Mouse (Mus musculus) cerebellum, adult 8-10 months (tissue): ENCODE measurements around the gene Rasal3.
A peak's percentile ranks its signal among the peaks of the same experiment; 100 is the strongest.

Experiments used
- DNase-seq: peaks from one replicate; pipeline ENCODE4 v3.0.0; 2022

The Rasal3 gene

DNA sequence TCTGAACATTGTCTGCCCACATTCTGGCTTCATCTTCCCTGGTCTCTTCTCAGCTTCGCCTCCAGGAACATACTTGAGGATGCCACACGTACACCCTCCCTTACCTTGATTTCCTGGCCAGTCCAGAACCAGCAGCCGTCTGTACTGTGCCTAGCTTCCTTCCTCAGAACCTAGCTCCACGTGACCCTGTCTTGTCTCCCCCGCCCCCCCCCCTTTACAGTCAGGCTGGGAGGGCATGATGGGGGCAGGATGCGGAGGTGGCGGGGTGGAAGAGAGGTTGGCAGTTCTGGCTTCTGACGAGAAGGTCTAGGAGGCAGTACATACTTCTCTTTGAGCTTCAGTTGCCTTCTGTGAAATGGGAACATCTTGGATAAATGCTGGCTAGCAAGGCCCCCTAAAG, at the start of gene Rasal3:
Gene Rasal3 (minus strand): TSS at position 167 of the 400 bp plus-strand sequence.
- no peak for DNase-seq

DNA sequence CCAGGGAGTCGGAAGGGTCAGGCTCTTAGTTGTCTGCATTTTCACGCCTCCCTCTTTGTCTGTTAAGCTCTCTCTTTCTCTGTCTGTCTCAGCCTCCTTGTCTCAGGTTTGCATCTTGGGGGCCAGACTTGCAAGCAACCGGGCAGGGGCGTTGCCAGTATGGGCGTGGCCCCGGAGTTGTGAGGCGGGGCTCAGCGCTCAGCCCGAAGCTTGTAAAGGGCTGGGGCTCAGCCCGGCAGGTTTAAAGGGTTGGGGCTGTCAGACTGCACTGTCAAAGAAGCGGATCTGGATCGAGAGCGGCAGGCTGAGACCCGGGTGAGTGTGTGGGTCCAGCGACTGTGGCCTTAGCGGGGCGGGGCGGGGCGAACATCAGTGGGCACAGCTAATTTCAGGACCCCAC, 49.1 kb upstream of the Rasal3 start, which contains the start of gene Cyp4f39:
Gene Cyp4f39 (plus strand): TSS at position 242 of the 400 bp plus-strand sequence.
- no peak for DNase-seq

DNA sequence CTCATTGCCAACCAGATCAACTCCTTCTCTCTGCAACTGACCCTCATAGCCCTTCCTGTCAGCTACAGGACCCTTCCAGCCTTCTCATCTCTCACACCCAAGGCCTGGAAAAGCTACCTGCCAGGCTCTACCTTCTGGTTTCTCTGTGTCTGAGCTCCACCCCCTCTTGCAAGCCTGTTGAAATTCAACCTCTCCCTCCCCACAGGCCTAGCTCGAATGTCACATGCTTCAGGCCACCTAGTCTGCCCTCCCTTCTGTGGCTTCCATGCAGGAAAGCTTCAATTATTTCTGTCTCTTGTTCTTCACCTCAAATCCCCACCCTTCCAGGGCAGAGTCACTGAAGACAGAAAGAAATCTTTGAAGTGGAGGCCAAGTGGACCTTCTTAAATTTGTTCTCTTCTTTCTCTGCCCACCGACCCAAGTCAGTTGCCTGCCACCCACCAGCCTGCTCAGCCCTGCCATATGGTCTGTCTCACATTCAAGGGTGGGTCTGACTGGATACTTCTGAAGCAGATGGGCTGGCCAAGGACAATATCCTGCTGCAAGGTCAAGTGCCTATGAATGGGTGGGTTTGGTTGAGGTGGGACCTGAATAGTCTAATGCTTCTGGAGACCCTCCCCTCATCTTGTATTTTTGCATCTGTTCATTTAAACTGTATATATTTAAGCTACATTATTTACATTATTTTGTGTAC, 47.6 kb upstream of the Rasal3 start:
- no peak for DNase-seq

DNA sequence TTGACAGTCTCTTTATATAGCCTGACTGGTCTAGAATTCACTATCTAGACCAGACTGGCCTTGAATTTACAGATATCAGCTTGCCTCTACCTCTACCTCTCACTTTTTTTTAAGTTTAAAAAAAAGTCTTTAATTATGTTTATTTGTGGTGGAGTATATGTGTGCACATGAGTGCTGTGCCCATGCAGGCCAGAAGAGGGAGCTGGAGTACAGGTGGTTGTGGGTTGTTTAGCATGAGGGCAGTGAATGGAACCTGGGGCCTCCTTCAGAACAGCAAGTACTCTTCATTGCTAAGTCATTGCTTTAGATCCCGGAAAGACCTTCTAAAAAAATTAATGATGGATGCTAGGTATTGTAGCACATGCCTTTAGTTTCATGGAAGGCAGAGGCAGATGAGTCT, 45.7 kb upstream of the Rasal3 start:
- no peak for DNase-seq

DNA sequence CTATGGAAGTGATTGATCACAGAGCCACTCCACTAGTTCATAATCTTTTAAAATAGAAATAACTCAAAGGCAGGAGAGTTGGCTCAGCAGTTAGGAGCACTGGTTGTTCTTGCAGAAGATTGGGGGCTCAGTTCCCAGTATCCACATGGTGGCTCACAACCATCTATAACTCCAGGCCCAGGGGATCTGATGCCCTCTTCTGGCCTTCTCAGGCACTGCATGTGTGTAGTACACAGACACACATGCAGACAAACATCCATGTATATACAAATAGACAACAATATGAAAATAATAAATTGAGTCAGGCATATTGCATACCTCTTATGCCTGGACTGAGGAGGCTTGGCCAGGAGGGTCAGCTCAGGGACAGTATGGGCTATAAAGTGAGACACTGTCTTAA, 43.8 kb upstream of the Rasal3 start:
- no peak for DNase-seq

DNA sequence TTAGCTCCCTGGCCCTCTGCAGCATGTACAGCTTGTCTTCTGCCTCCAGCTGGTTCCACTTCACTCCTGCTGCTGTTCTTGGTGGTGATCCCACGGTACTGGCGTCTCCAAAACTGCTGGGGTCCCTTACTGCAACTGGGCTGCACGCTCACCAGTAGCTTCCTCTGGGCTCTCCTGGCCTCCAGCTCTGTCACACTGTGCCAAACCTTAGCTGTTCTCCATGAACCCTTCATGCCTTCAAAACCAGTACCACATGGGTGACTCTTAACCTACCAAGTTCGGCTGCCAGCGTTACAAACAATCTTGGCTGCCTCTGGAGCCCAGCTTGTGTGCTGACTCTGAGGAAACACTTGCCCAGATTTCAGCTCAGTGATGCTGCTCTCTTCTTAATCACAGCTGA, 41.6 kb upstream of the Rasal3 start:
- no peak for DNase-seq

DNA sequence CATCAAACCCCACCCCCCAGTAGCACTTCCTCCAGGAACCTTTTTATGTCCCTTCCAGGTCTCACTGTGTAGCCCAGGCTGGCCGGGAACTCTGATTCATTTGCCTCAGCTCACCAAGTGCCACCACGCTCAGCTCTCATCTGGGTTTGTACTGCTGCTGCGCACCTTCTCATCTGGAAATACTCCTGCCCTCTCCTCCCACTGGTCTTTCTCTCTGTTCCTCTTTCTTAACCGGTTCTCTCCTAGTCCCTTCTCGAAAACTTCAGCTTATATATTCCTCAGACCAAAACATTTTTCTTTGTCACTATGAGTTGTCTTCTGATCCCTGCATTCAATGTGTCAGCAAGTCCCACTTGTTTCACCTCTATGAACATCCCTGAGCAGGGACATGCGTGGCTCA, 39.9 kb upstream of the Rasal3 start:
- no peak for DNase-seq

DNA sequence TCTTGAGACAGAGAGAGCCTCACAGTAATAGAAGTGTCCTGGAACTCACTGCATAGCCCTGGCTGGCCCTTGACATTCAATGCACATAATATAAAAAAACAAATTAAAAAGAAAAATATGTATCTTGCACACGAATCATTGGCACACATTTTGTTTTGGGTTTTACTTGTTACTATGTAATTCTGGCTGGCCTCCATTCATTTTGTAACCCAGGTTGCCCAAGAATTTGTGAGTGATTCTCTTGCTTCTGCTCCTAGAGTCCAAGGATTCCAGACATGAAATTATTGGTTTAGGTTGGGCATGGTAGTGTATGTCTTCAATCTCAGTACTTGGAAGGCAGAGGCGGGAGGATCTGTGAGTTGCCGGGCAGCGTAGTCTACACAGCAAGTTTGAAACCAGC, 33.7 kb upstream of the Rasal3 start:
- no peak for DNase-seq

DNA sequence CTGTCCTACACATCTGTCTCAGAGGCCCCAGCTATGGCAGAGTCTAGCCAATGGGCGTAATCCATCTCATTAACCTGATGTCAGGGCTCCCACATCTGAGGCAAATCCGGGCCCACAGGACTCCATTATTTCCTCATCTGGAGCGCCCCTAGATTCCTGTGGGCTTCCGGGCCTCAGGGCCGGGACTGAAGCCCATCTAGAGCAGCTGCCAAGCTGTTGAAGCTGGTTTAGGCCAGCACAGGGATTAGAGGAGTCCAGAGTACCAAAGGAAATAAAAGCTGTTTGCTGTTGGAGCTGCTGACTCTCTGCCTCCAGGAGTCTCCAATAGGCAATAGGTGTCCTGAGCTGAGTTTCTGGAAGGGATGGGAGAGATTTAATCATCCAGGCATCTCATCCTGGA, 31.8 kb upstream of the Rasal3 start:
- no peak for DNase-seq

DNA sequence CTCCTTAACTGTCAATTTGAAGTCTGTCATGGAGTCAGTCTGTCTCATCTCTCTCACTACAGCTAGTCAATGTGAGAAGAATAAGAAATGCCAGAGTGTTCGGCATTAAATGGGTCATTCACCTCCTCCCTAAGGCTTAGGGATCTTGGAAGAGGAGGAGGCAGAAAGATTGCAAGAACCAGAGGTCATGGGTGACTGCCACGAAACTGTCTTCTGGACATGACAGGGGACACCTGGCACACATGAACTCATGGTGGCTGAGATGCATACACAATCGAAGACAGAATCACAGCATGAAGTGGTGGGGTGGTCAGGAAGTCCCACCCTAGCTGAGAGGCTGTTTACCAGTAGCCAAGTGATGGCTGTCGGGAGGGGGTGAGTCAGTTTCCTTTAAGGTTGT, 30.9 kb upstream of the Rasal3 start:
- no peak for DNase-seq

DNA sequence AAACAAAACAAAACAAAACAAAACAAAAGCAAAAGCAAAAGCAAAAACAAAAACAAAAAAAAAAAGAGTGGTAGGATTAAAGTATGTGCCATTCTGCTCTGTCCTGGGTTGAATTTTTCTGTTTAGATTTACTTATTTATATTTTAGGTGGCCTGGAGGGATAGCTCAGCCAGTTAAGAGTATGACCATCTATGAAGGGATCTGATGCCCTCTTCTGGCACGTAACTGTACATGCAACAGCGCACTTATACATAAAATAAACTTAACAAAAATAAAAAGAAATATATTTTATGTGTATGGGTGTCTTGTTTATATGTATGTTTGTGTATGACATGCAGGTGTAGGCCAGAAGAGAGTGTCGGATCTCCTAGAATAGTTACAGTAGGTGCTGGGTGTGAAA, 28.6 kb upstream of the Rasal3 start:
- no peak for DNase-seq

DNA sequence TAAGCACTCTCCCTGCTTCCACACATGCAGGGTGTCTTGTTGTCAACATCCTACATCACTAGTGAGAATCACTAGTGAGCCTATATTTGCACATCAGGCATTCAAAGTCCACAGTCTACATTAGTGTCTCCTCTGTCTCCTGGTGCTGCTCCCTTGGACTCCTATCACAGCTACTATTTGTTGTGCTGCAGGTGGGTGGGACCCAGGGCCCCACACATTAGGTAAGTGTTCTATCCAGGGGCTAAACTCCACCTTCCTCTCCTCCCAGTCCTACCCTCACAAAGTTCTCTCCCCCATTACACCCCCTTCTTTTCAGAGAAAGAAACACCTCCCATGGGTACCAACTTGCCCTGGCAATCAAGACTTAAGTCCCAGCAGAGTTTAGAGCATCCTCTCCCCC, 23.2 kb upstream of the Rasal3 start:
- no peak for DNase-seq

DNA sequence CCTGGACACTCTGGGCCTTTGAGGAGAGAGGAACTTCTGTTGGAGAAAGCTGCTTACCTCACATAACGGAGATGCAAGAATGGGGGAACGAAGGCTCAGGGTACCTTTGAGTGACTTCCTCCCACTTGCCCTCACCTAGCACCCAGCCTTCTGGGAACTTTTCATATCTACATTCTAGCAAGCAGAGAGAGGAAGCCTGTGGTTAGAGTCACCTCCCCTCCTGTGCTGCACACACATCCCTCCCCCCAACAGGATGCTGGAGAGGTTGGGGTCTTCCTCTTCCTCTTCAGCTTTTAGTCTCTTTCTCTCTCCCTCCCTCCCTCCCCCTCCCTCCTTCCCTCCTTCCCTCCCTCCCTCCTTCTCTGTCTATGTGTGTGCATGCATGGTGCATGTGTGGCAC, 20.7 kb upstream of the Rasal3 start, which contains the start of gene Pglyrp2:
Gene Pglyrp2 (minus strand): TSS at position 134 of the 400 bp plus-strand sequence.
- DNase-seq: no peak

DNA sequence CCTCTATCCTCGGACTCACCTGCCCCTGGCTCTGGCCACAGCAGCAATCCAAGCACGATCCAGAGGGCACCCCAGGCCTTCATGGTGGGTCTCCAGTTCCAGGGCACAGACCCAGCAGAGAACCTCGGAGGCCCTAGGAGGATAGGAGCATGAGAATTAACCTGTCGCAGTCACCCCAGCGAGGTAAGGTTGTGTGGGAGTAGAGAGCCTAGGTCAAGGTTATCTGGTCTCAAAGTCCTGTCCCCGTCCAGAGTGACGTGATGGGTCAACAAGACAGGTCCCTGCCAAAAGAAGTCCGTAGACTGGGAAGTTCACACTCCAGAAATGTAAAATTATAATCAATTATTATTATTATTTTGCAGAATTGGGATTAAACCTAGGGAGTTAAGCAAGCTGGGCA, 17.4 kb upstream of the Rasal3 start:
- no peak for DNase-seq

DNA sequence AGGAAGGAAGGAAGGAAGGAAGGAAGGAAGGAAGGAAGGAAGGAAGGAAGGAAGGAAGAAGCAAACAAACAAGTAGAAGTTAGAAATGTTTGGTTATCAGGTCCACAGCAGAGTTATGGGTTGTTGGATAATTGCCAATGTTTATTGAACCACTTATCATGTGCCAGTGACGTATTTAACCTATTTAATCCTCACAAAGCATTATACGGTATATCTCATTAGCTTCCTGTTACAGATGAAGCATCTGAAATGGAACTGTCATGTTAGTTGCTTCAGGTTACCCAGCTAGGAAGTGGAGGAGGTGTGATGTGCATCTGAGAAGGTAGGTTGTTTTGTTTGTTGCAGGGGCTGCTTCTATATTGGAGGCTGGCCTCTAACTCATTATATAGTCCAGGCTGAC, 16.6 kb upstream of the Rasal3 start:
- DNase-seq: no peak

DNA sequence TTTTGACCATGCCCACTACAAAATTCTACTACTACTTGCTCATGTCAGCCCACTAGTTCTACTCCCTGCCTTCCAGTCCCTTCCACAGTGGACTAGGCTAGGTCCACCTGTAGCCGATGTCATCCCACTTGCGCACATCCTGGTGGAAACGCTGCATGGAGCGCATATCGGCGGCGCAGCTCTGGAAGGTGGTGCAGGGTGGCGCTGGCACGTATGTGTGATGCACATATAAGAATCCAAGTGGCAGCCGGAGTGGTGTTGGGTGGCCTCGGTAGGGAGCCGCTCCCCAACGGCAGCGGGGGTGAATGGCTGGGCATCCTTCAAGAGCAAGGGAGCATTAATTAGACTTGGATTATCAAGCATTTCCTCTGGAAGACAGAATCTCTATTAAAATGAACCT, 13.4 kb upstream of the Rasal3 start:
- no peak for DNase-seq

DNA sequence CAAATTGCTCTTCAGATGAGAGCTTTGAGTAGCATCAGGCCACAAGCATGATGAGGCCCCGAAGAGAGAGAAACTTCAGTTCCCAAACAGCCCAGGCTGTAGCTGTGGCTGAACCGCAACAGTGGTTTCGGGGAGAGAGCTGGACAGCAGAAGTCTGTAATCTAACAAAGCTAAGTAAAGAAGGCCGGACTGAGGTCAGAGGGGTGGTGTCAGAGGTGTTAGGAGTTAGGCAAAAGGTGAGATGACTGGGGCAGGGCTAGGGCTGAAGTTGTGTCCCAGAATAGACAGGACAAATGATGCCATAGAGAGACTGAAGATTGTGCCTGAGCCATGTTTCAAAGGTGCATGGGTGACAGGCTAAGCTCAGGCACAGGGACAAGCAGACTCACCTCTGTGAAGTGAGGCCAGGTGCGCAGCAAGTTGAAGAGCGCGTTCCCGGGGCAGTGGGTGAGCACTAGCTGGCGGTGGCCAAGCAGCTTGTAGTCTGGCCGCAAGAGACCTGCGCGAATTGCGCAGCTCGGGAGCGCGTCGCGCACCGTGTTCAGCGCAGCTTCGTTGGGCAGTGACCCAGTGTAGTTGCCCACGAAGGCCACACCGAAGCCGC, 12.1 kb upstream of the Rasal3 start:
- no peak for DNase-seq

DNA sequence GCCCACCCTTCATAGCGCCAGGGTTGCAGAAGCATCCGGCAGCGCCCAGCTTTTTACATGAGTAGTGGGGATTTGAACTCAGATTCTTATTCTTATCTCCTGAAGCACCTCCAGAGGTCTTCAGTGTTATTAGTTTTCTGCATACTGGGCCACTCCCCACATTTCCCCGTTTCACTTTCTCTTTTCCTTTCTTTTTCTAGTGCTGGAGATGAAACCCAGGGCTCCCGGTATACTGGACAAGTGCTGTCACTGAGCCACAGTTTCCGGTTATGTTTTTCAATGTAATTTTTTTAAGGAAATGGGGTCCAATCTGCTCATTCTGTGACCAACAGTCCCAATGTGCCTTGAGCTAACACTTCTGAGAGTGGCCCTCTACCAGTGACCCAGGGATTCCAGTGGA, 8.5 kb upstream of the Rasal3 start:
- no peak for DNase-seq

DNA sequence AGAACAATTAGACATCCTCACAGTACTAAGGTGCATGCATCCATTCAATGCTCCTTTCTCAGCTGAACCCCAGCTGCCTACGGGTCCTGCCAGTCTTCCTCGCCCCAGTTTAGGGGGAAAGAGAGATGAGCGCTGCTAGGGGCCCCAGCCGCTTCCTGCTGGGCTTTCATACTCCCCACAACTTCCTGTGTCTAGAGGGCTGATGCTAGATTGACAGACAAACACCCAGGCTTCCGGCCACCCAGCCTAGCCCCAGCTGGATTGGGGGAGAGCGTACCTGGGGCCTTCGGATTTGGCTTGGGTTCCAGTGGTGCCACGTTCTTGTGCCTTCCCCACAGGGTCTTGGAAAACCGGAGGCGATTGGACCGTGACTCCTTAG, 615 bp downstream of the Rasal3 start:
- DNase-seq: no peak

DNA sequence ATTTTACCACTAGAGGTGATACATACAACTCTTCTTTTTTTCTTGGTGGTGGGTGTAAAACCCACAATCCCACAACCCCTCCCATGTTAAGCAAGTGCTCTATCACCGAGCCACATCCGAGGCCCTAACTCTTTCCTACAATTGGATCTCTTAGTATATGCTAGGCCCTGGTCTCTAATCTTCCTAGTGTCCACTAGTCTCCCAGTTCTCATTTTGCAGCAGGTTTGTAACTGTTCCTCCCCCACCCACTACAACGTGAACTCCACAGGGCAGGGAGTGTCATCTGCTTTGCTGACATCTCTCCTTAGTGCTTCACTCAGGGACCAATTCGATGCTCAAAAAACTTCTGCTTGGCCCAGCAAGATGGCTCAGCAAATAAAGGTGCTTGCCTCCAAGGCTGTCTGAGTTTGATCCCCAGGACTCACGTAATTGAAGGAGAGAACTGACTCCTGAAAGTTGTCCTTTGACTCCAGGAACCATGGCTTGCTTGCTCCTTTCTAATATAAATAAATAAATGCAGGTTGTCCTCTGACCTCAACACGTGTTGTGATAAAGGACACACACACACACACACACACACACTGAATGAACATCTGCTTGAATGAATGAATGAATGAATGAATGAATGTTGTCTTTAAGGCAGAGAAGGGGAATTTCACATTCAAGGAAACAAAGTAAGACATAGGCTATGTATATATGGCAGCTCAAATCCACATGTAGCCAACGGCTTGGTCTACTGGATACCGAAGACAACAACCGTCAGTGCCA, 1.2 kb downstream of the Rasal3 start:
- DNase-seq: no peak

DNA sequence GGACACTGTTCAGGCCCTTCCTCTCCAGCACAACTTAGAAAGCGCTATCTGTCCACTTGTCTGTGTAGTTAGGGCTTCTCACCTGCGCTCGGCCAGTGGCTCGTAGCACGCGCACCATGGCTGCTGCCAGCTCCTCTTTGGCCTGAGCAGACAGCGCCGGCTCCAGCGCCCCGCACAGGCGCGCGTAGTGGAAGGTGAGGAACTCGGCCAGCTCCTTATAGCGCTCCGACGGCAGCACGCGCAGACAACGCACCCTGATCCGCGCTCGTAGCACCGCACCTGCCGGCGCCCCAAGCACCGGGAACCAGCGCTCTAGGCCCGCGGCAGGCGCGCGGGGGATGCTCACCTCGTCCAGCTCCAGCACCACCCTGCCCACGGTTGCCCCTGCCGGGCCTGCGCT, 7.1 kb downstream of the Rasal3 start:
- DNase-seq: no peak

DNA sequence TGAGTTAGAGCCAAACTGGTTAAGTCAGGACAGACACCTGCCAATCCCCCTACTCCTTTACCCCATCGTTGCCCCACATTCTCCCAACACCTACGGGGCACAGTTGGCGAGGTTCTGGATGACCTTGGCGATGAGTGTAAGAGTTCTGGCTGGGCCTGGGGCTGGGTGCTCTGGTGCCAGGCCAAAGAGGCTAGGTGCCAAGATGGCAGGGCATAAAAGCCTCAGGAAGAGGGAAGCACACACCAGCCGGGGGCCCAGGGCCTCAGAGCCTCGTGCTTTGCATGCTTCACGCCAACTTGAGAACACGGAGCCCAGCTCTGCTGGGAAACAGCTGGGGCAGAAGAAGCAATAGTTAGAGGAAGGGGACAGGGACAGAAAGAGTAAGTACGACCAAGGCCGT, 9.4 kb downstream of the Rasal3 start:
- no peak for DNase-seq

DNA sequence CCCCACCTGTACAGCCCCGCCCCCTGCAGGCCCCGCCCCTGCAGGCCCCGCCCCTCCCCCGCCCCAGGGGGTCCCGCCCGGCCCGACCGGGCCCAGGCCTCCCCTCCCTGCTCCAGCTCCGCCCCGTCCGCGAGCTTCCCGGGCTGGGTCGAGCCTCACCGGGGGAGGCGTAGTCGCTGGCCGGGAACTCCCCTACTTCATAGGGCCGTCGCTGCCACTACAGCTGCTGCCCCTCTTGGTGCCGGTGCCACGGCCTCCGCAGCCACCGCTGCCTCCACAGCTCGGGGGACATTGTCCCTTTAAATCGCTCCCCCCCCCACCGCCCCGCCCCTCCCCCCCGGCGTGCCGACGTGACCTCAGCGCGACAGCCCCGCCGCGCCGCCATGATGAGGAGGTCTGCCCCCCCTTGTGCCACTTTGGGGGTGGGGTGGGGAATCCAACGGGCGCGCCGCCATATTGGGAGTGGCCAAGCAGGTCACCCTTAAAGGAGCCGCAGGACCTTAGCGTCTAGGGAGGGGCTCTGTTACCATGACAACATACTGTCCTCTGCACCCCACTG, 14.2 kb downstream of the Rasal3 start, which contains the start of gene Wiz:
Gene Wiz (minus strand): TSS at position 339 of the 559 bp plus-strand sequence.
- peak; percentile 98 for DNase-seq
